Mouse (Mus musculus): ENCODE data around the gene Cyp4f39. TPM values are rescaled to one million over a fixed set of nuclear protein-coding genes. Genes with fewer than 3 reads are reported as not detected.

The Cyp4f39 gene
- polyA plus RNA-seq (2015; fragmentation: Nextera tagmentation; extraction: Ambion mirVana) = 0.23 TPM in 1 of 2 replicates, not detected in the other

GRCm38 (mm10) chr17:32452482-32452881, at the start of gene Cyp4f39:
Gene Cyp4f39, plus strand, starts transcription at chr17:32452723.
- ATAC-seq (replicated peaks) = no peak
- peak within 1 kb of the TSS; percentile 28 for H3K4me3 ChIP-seq
- no peaks in the 10 kb centered on the region for H3K36me3 ChIP-seq
- H3K4me2 ChIP-seq (replicated peaks) = peak within 1 kb of the TSS; percentile 53
- H3K27me3 ChIP-seq = 0 out of 2 replicates have a peak, but pooled peaks cover 10% of the 10 kb centered on the region
- H3K9me3 ChIP-seq = 0 out of 2 replicates have a peak, but pooled peaks cover 4% of the 10 kb centered on the region
- H3K27ac ChIP-seq (replicated peaks) = no peak within 1 kb of the TSS
- peak within 1 kb of the TSS; percentile 36 for H3K9ac ChIP-seq (replicated peaks)
- WGBS = under 1% methylated on average over 19 of the region's 19 CpGs
- peaks cover 7% of the 10 kb centered on the region for H3K4me1 ChIP-seq

- H3K27ac ChIP-seq (replicated peaks) = no peak overlapping the region
- no peaks in the 10 kb centered on the region for H3K9me3 ChIP-seq
- H3K4me2 ChIP-seq (replicated peaks) = no peak overlapping the region
- H3K4me3 ChIP-seq = no peak overlapping the region
- no peak overlapping the region for H3K9ac ChIP-seq (replicated peaks)
- WGBS = 75% methylated on average over 11 of the region's 11 CpGs
- peaks cover 13% of the 10 kb centered on the region for H3K27me3 ChIP-seq
- no peak for ATAC-seq (replicated peaks)
- H3K4me1 ChIP-seq = no peaks in the 10 kb centered on the region
- H3K36me3 ChIP-seq = no peaks in the 10 kb centered on the region
These were observed 49.8 kb upstream of the Cyp4f39 start for GRCm38 (mm10) chr17:32402779-32403157.

GRCm38 (mm10) chr17:32403417-32403816, 49.1 kb upstream of the Cyp4f39 start, which contains the start of gene Rasal3:
Gene Rasal3, minus strand, starts transcription at chr17:32403583.
- no peak for ATAC-seq (replicated peaks)
- no peaks in the 10 kb centered on the region for H3K4me1 ChIP-seq
- no peak within 1 kb of the TSS for H3K4me2 ChIP-seq (replicated peaks)
- H3K27ac ChIP-seq (replicated peaks) = no peak within 1 kb of the TSS
- 78% methylated on average over 8 of the region's 8 CpGs for WGBS
- H3K4me3 ChIP-seq = no peak within 1 kb of the TSS
- peaks cover 8% of the 10 kb centered on the region for H3K27me3 ChIP-seq
- H3K9ac ChIP-seq (replicated peaks) = no peak within 1 kb of the TSS
- H3K36me3 ChIP-seq = no peaks in the 10 kb centered on the region
- no peaks in the 10 kb centered on the region for H3K9me3 ChIP-seq

GRCm38 (mm10) chr17:32411898-32412297, 40.6 kb upstream of the Cyp4f39 start:
- H3K4me2 ChIP-seq (replicated peaks) = no peak overlapping the region
- H3K9me3 ChIP-seq = no peaks in the 10 kb centered on the region
- H3K36me3 ChIP-seq = no peaks in the 10 kb centered on the region
- H3K4me3 ChIP-seq = no peak overlapping the region
- H3K27ac ChIP-seq (replicated peaks) = no peak overlapping the region
- H3K9ac ChIP-seq (replicated peaks) = no peak overlapping the region
- ATAC-seq (replicated peaks) = no peak
- 90% methylated on average over 6 of the region's 6 CpGs for WGBS
- no peaks in the 10 kb centered on the region for H3K4me1 ChIP-seq
- peaks cover 5% of the 10 kb centered on the region for H3K27me3 ChIP-seq

- peaks cover 5% of the 10 kb centered on the region for H3K27me3 ChIP-seq
- H3K9ac ChIP-seq (replicated peaks) = no peak overlapping the region
- ATAC-seq (replicated peaks) = no peak
- no peak overlapping the region for H3K4me2 ChIP-seq (replicated peaks)
- no peaks in the 10 kb centered on the region for H3K4me1 ChIP-seq
- no peak overlapping the region for H3K27ac ChIP-seq (replicated peaks)
- 61% methylated on average over 24 of the region's 24 CpGs for WGBS
- no peaks in the 10 kb centered on the region for H3K36me3 ChIP-seq
- H3K9me3 ChIP-seq = no peaks in the 10 kb centered on the region
- no peak overlapping the region for H3K4me3 ChIP-seq
These were observed 37.0 kb upstream of the Cyp4f39 start for GRCm38 (mm10) chr17:32415417-32416020.

DNA sequence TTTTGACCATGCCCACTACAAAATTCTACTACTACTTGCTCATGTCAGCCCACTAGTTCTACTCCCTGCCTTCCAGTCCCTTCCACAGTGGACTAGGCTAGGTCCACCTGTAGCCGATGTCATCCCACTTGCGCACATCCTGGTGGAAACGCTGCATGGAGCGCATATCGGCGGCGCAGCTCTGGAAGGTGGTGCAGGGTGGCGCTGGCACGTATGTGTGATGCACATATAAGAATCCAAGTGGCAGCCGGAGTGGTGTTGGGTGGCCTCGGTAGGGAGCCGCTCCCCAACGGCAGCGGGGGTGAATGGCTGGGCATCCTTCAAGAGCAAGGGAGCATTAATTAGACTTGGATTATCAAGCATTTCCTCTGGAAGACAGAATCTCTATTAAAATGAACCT, 35.8 kb upstream of the Cyp4f39 start:
- Histone ChIP-seq H3K9ac (replicated peaks) (no peak overlapping the region), H3K4me3 (no peak overlapping the region), H3K4me1 (no peaks in the 10 kb centered on the region), H3K4me2 (replicated peaks) (no peak overlapping the region), H3K36me3 (no peaks in the 10 kb centered on the region), H3K9me3 (no peaks in the 10 kb centered on the region), H3K27me3 (peaks cover 5% of the 10 kb centered on the region), H3K27ac (replicated peaks) (no peak overlapping the region)
- ATAC-seq (replicated peaks) = no peak
- WGBS = 90% methylated on average over 14 of the region's 14 CpGs

- WGBS = 69% methylated on average over 2 of the region's 2 CpGs
- H3K4me2 ChIP-seq (replicated peaks) = no peak overlapping the region
- no peak overlapping the region for H3K27ac ChIP-seq (replicated peaks)
- H3K4me3 ChIP-seq = no peak overlapping the region
- ATAC-seq (replicated peaks) = no peak
- H3K9me3 ChIP-seq = no peaks in the 10 kb centered on the region
- H3K27me3 ChIP-seq = peaks cover 5% of the 10 kb centered on the region
- no peaks in the 10 kb centered on the region for H3K36me3 ChIP-seq
- H3K4me1 ChIP-seq = no peaks in the 10 kb centered on the region
- no peak overlapping the region for H3K9ac ChIP-seq (replicated peaks)
These were observed 32.5 kb upstream of the Cyp4f39 start for GRCm38 (mm10) chr17:32419989-32420388.

DNA sequence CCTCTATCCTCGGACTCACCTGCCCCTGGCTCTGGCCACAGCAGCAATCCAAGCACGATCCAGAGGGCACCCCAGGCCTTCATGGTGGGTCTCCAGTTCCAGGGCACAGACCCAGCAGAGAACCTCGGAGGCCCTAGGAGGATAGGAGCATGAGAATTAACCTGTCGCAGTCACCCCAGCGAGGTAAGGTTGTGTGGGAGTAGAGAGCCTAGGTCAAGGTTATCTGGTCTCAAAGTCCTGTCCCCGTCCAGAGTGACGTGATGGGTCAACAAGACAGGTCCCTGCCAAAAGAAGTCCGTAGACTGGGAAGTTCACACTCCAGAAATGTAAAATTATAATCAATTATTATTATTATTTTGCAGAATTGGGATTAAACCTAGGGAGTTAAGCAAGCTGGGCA, 31.7 kb upstream of the Cyp4f39 start:
- 78% methylated on average over 8 of the region's 8 CpGs for WGBS
- H3K9ac ChIP-seq (replicated peaks) = no peak overlapping the region
- no peaks in the 10 kb centered on the region for H3K4me1 ChIP-seq
- H3K27me3 ChIP-seq = peaks cover 2% of the 10 kb centered on the region
- H3K36me3 ChIP-seq = no peaks in the 10 kb centered on the region
- no peak overlapping the region for H3K4me2 ChIP-seq (replicated peaks)
- no peak overlapping the region for H3K27ac ChIP-seq (replicated peaks)
- no peak overlapping the region for H3K4me3 ChIP-seq
- no peak for ATAC-seq (replicated peaks)
- H3K9me3 ChIP-seq = no peaks in the 10 kb centered on the region

GRCm38 (mm10) chr17:32424034-32424433, 28.5 kb upstream of the Cyp4f39 start, which contains the start of gene Pglyrp2:
Gene Pglyrp2, minus strand, starts transcription at chr17:32424167.
- Histone ChIP-seq H3K27ac (replicated peaks) (no peak within 1 kb of the TSS), H3K4me1 (no peaks in the 10 kb centered on the region), H3K4me2 (replicated peaks) (no peak within 1 kb of the TSS), H3K9ac (replicated peaks) (no peak within 1 kb of the TSS), H3K36me3 (no peaks in the 10 kb centered on the region), H3K4me3 (no peak within 1 kb of the TSS), H3K27me3 (no peaks in the 10 kb centered on the region; the same call in 1 of the 2 replicates), H3K9me3 (no peaks in the 10 kb centered on the region)
- ATAC-seq (replicated peaks) = no peak
- 81% methylated on average over 2 of the region's 2 CpGs for WGBS

DNA sequence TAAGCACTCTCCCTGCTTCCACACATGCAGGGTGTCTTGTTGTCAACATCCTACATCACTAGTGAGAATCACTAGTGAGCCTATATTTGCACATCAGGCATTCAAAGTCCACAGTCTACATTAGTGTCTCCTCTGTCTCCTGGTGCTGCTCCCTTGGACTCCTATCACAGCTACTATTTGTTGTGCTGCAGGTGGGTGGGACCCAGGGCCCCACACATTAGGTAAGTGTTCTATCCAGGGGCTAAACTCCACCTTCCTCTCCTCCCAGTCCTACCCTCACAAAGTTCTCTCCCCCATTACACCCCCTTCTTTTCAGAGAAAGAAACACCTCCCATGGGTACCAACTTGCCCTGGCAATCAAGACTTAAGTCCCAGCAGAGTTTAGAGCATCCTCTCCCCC, 25.9 kb upstream of the Cyp4f39 start:
- Histone ChIP-seq H3K27ac (replicated peaks) (no peak overlapping the region), H3K9ac (replicated peaks) (no peak overlapping the region), H3K4me1 (no peaks in the 10 kb centered on the region), H3K4me3 (no peak overlapping the region), H3K27me3 (no peaks in the 10 kb centered on the region), H3K36me3 (no peaks in the 10 kb centered on the region), H3K4me2 (replicated peaks) (no peak overlapping the region), H3K9me3 (no peaks in the 10 kb centered on the region)
- no peak for ATAC-seq (replicated peaks)

DNA sequence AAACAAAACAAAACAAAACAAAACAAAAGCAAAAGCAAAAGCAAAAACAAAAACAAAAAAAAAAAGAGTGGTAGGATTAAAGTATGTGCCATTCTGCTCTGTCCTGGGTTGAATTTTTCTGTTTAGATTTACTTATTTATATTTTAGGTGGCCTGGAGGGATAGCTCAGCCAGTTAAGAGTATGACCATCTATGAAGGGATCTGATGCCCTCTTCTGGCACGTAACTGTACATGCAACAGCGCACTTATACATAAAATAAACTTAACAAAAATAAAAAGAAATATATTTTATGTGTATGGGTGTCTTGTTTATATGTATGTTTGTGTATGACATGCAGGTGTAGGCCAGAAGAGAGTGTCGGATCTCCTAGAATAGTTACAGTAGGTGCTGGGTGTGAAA, 20.6 kb upstream of the Cyp4f39 start:
- Histone ChIP-seq H3K27me3 (no peaks in the 10 kb centered on the region), H3K36me3 (no peaks in the 10 kb centered on the region), H3K4me2 (replicated peaks) (no peak overlapping the region), H3K4me3 (no peak overlapping the region), H3K9ac (replicated peaks) (no peak overlapping the region), H3K27ac (replicated peaks) (no peak overlapping the region), H3K9me3 (no peaks in the 10 kb centered on the region), H3K4me1 (no peaks in the 10 kb centered on the region)
- ATAC-seq (replicated peaks) = no peak
- WGBS = 72% methylated on average over 3 of the region's 3 CpGs

DNA sequence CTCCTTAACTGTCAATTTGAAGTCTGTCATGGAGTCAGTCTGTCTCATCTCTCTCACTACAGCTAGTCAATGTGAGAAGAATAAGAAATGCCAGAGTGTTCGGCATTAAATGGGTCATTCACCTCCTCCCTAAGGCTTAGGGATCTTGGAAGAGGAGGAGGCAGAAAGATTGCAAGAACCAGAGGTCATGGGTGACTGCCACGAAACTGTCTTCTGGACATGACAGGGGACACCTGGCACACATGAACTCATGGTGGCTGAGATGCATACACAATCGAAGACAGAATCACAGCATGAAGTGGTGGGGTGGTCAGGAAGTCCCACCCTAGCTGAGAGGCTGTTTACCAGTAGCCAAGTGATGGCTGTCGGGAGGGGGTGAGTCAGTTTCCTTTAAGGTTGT, 18.2 kb upstream of the Cyp4f39 start:
- 82% methylated on average over 4 of the region's 4 CpGs for WGBS
- H3K9ac ChIP-seq (replicated peaks) = no peak overlapping the region
- H3K4me1 ChIP-seq = no peaks in the 10 kb centered on the region
- H3K4me2 ChIP-seq (replicated peaks) = no peak overlapping the region
- H3K27me3 ChIP-seq = no peaks in the 10 kb centered on the region
- H3K36me3 ChIP-seq = no peaks in the 10 kb centered on the region
- H3K4me3 ChIP-seq = no peak overlapping the region
- H3K9me3 ChIP-seq = no peaks in the 10 kb centered on the region
- H3K27ac ChIP-seq (replicated peaks) = no peak overlapping the region
- ATAC-seq (replicated peaks) = no peak

DNA sequence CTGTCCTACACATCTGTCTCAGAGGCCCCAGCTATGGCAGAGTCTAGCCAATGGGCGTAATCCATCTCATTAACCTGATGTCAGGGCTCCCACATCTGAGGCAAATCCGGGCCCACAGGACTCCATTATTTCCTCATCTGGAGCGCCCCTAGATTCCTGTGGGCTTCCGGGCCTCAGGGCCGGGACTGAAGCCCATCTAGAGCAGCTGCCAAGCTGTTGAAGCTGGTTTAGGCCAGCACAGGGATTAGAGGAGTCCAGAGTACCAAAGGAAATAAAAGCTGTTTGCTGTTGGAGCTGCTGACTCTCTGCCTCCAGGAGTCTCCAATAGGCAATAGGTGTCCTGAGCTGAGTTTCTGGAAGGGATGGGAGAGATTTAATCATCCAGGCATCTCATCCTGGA, 17.4 kb upstream of the Cyp4f39 start:
- no peaks in the 10 kb centered on the region for H3K4me1 ChIP-seq
- 68% methylated on average over 5 of the region's 5 CpGs for WGBS
- H3K4me2 ChIP-seq (replicated peaks) = no peak overlapping the region
- no peaks in the 10 kb centered on the region for H3K9me3 ChIP-seq
- H3K9ac ChIP-seq (replicated peaks) = no peak overlapping the region
- no peaks in the 10 kb centered on the region for H3K36me3 ChIP-seq
- no peak overlapping the region for H3K27ac ChIP-seq (replicated peaks)
- no peaks in the 10 kb centered on the region for H3K27me3 ChIP-seq
- ATAC-seq (replicated peaks) = no peak
- no peak overlapping the region for H3K4me3 ChIP-seq

Data from forebrain, embryonic 15.5 days (tissue).